Mouse (Mus musculus) liver, embryonic 14.5 days (tissue): Measurements from ENCODE around the gene Fem1a.

Experiments used
- CTCF ChIP-seq: IDR thresholded peaks from 2 replicates; pipeline ENCODE4 v1.5.1; 2016; ENCODE audit warnings: antibody characterized with exemption, low read depth, control low read depth
- EP300 ChIP-seq: IDR thresholded peaks from 2 replicates; pipeline ENCODE4 v1.6.1; 2016; ENCODE audit warnings: antibody characterized with exemption, low read depth

DNA sequence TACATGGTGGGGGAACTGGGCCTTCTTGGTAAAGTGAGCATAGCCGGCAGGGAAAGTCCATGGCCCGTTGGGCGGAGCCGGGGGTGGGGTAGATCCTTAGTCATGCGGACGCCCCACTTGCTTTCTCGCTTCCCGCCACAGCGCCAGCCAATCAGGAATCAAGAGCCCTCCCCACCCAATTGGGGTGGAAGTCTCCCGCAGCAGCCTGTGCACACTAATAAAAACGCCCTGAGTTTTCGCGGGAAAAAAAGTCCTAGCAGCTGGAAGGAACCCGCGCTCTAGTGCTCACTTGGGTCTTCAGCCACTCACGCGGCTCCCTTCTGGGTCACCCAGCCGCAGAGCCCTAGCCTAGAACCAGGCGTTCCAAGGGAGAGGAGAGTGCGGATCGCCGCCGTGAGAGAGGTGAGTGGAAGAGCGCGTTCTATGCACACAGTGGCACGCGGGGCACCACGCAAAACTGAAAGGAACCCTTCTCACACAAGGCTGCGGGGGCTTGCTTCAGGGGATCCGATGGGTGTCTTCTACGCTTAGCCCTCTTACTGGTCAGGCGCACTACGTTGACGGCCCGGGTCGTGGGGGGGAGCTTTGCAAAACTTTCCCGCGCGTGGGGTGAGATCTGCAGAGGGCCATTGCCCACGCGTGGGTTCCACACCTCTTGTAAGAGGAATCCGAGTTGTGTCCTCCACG, 46.7 kb downstream of the Fem1a start, which contains the start of gene Uhrf1:
- TF ChIP-seq EP300, result no peak; the same call in 1 of the 2 replicates
- no peak for TF ChIP-seq CTCF
